Mouse (Mus musculus) embryonic facial prominence, embryonic 10.5 days (tissue): Measurements from ENCODE around the gene Cacna1s. TPM values are rescaled to one million over a fixed set of nuclear protein-coding genes. Genes with fewer than 3 reads are reported as not detected.

ENCODE experiments used
- DNase-seq: peaks from one replicate; pipeline ENCODE4 v3.0.0-alpha.2; 2017; ENCODE audit warnings: low spot score
- H3K27ac ChIP-seq: fragments of 300-500 bp; sonication (generic); replicated peaks from 2 replicates; pipeline ENCODE4 v1.5.1; 2016; ENCODE audit warnings: mild to moderate bottlenecking
- H3K27me3 ChIP-seq: fragments of 300-500 bp; sonication (generic); replicated peaks from 2 replicates; pipeline ENCODE4 v1.6.1; 2016; ENCODE audit warnings: low read depth, mild to moderate bottlenecking; ENCODE audit not compliant: poor library complexity, severe bottlenecking
- H3K36me3 ChIP-seq: fragments of 300-500 bp; sonication (generic); replicated peaks from 2 replicates; pipeline ENCODE4 v1.6.1; 2016; ENCODE audit warnings: mild to moderate bottlenecking, moderate library complexity
- H3K4me1 ChIP-seq: fragments of 300-500 bp; sonication (generic); 2 replicates; pipeline ENCODE4 v1.6.1; 2016
- H3K4me3 ChIP-seq: fragments of 300-500 bp; sonication (generic); 2 replicates; pipeline ENCODE4 v1.5.1; 2016; ENCODE audit warnings: mild to moderate bottlenecking, moderate library complexity
- H3K9me3 ChIP-seq: fragments of 300-500 bp; sonication (generic); 2 replicates; pipeline ENCODE4 v1.6.1; 2016; ENCODE audit warnings: mild to moderate bottlenecking
- WGBS: fragments of 180-500 bp; shearing (Covaris S2); methylation state at CpG from one replicate; pipeline ENCODE4 v1.1.7; 2016; 5-methylcytosine and 5-hydroxymethylcytosine counted together
- polyA plus RNA-seq: library from polyadenylated mRNA; unstranded; fragments of >200 nt; fragmentation: Nextera tagmentation; extraction: Ambion mirVana; gene quantifications from 2 replicates; pipeline ENCODE4 v1.2.1, GENCODE M21; 2016

The Cacna1s gene
- polyA plus RNA-seq, 1 experiment from 2014 or later, result 0.06 TPM

DNA sequence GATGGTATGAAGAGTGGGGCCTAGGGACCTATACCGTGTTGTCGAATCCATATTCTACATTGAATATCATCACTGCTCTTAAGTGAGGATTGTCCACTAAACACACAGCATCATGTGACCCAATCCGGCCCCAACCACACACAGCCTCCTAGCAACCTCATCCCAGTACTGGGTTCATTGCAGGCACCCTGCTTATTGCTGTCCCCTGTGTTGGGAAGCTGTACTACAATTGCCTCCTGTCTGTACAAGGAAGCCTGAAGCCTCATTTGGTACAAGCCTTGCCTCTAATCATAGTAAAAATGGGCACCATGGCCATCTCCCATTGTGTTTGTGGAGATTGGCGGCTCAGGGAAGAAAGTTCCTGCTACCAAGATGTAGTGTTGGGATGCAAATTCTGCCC lies 103.8 kb downstream of the Cacna1s start:
- 94% methylated on average over 4 of the region's 4 CpGs for WGBS
- no peaks in the 10 kb centered on the region for H3K9me3 ChIP-seq
- no peaks in the 10 kb centered on the region for H3K4me1 ChIP-seq
- H3K36me3 ChIP-seq, result peaks cover 97% of the 10 kb centered on the region
- H3K27me3 ChIP-seq, result no peaks in the 10 kb centered on the region
- no peak for DNase-seq
- H3K27ac ChIP-seq, result no peak overlapping the region
- no peak overlapping the region for H3K4me3 ChIP-seq

DNA sequence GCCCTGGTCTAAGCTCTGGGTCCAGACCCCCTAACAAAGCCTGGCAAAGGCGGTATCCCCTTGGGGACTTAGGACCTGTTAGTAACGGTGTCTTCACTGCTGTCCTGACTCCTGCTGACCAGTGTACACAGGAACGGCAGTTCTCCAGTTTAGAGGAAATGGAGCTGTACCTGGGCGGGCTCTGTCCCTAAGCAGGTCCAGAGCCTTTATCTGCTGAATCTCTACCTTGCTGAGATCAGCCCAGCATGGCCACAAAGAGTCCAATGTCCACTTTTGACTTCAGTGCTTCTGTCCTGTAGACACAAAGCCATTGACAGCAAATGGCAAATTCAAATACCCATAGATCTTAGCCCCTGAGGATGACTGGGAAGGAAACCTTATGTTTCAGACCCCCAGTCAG lies 104.4 kb downstream of the Cacna1s start:
- Histone ChIP-seq H3K27ac (no peak overlapping the region), H3K36me3 (peaks cover 97% of the 10 kb centered on the region), H3K4me1 (no peaks in the 10 kb centered on the region), H3K4me3 (no peak overlapping the region), H3K9me3 (no peaks in the 10 kb centered on the region), H3K27me3 (no peaks in the 10 kb centered on the region)
- no peak for DNase-seq
- WGBS, result 93% methylated on average over 4 of the region's 4 CpGs

DNA sequence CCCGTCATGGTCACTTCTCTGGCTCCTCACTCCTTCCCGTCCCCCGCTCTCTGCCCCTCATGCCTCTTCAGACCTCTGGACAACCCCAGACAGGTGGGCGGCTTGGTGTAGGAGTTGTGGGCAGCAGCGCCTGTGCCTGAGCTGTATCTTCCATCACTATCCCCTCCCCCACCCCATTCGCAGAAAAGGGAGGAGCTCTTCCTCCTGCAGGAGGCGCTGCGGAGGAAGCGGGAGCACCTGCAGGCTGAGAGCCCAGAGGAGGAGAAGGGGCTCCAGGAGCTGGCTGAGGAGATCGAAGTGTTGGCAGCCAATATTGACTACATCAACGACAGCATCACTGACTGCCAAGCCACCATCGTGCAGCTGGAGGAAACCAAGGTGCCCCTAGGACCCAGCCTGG lies 107.3 kb downstream of the Cacna1s start:
- DNase-seq, result no peak
- no peaks in the 10 kb centered on the region for H3K27me3 ChIP-seq
- 51% methylated on average over 12 of the region's 12 CpGs for WGBS
- peaks cover 97% of the 10 kb centered on the region for H3K36me3 ChIP-seq
- H3K27ac ChIP-seq, result no peak overlapping the region
- no peaks in the 10 kb centered on the region for H3K9me3 ChIP-seq
- no peaks in the 10 kb centered on the region; the same call in 1 of the 2 replicates for H3K4me1 ChIP-seq
- H3K4me3 ChIP-seq, result no peak overlapping the region

DNA sequence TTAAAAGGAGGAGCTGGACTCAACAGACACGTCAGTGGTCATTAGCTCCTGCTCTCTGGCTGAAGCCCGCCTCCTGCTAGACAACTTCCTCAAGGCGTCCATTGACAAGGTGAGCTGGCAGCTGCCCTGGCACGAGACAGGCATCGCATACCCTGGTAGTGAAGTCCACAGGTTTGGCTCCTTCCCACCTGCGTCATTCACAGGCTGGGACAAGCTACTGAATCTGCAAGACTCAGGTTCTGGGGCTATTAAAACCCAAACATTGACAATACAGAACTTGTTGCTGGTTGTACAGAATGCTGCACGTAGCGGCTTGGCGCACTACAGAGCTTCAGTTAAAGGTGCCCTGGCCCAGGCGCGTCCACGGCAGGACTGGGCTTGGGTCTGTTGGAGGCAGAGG lies 107.7 kb downstream of the Cacna1s start:
- H3K9me3 ChIP-seq, result no peaks in the 10 kb centered on the region
- WGBS, result 91% methylated on average over 12 of the region's 12 CpGs
- peaks cover 4% of the 10 kb centered on the region; the same call in 1 of the 2 replicates for H3K4me1 ChIP-seq
- no peak overlapping the region for H3K4me3 ChIP-seq
- no peak for DNase-seq
- H3K36me3 ChIP-seq, result peaks cover 98% of the 10 kb centered on the region
- no peak overlapping the region for H3K27ac ChIP-seq
- no peaks in the 10 kb centered on the region for H3K27me3 ChIP-seq

DNA sequence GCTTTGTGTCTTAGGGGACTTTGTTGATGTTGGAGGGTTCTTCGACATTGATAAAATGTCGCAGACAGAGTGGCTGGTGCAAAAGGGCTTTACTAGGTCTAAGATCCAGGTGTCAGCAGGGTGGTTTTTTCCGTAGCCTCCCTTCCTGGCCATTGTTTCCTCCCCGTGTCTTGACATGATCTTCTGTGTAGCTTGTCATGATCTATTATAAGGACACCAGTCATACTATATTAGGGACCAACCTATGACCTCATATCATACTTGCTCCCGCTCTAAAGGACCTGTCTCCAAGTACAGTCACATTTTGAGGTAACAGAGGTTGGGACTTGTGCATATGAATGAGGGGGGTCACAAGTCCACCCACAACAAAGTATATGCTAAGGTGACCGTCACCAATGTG lies 108.4 kb downstream of the Cacna1s start:
- no peak for DNase-seq
- no peak overlapping the region for H3K4me3 ChIP-seq
- peaks cover 5% of the 10 kb centered on the region; the same call in 1 of the 2 replicates for H3K4me1 ChIP-seq
- no peaks in the 10 kb centered on the region for H3K27me3 ChIP-seq
- H3K9me3 ChIP-seq, result no peaks in the 10 kb centered on the region
- H3K27ac ChIP-seq, result no peak overlapping the region
- H3K36me3 ChIP-seq, result peaks cover 98% of the 10 kb centered on the region
- WGBS, result 92% methylated on average over 6 of the region's 6 CpGs

DNA sequence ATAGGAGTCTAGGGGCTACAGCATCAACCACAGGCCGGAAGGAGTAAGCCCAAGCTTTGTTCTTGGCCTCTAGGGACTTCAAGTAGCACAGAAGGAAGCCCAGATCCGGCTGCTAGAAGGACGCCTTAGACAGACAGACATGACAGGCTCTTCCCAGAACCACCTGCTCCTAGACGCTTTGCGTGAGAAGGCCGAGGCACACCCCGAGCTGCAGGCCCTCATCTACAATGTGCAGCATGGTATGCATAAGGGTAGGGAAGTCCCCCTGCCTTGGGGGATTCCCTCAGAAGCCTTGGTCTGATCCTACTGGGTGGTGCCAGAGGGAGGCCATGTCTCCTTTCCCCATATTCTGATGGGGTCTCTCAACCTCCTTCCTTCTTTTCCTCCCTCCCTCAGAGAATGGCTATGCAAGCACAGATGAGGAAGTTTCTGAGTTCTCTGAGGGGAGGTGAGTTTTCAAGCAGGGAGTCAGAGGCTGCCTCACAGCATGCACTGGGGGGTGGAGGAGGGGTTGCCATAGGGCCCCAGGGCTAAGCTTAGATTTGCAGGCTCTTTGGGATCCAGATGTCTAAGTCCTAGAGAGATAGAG lies 108.9 kb downstream of the Cacna1s start:
- WGBS, result 87% methylated on average over 7 of the region's 7 CpGs
- H3K4me3 ChIP-seq, result no peak overlapping the region
- H3K27ac ChIP-seq, result no peak overlapping the region
- peaks cover 5% of the 10 kb centered on the region; the same call in 1 of the 2 replicates for H3K4me1 ChIP-seq
- no peaks in the 10 kb centered on the region for H3K9me3 ChIP-seq
- H3K27me3 ChIP-seq, result no peaks in the 10 kb centered on the region
- peaks cover 94% of the 10 kb centered on the region for H3K36me3 ChIP-seq
- no peak for DNase-seq

DNA sequence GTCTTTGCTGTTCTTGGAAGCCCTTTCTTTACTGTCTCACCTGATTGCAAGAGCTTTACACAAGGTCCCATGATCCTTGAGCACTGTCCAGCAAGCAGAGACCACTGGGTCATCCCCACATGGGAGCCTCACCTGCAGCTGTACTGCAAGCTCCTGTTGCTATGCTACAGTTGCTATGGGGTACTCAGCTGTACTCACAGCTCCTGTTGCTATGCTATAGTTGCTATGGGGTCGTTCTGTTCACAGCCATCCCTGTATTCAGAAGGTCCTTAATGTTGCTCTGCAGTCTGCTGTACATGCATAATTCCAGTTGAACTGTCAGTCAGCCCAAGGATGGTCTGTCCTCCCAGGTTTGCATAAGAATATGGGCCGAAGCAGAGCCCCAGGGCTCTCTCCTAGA lies 112.9 kb downstream of the Cacna1s start:
- no peak for DNase-seq
- Histone ChIP-seq H3K27me3 (no peaks in the 10 kb centered on the region), H3K9me3 (no peaks in the 10 kb centered on the region), H3K36me3 (peaks cover 80% of the 10 kb centered on the region), H3K27ac (no peak overlapping the region), H3K4me3 (no peak overlapping the region), H3K4me1 (peaks cover 20% of the 10 kb centered on the region; the same call in 1 of the 2 replicates)
- WGBS, result 73% methylated on average over 2 of the region's 2 CpGs

DNA sequence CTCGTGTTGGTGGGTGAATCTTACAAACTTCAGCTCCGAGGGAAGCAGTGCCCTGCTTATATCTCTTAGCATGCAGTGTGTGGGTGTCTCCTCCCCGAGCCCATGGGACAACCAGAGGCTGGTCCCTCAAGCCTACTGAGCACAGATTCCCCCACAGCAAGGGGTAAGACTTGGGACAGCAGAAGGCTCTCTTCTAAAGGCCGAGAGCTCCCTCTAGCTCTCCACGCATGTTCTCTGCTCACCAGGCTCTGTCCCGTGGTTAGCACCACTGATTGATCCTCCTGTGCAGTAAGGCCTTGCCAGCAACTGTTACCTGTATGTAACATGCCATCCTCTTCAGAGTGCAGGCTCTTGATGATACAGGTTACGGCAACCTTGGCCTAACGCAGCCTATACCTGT lies 115.1 kb downstream of the Cacna1s start:
- no peak overlapping the region for H3K27ac ChIP-seq
- DNase-seq, result no peak
- H3K9me3 ChIP-seq, result no peaks in the 10 kb centered on the region
- H3K36me3 ChIP-seq, result peaks cover 76% of the 10 kb centered on the region
- no peak overlapping the region for H3K4me3 ChIP-seq
- peaks cover 6% of the 10 kb centered on the region; the same call in 1 of the 2 replicates for H3K27me3 ChIP-seq
- 75% methylated on average over 8 of the region's 8 CpGs for WGBS
- peaks cover 25% of the 10 kb centered on the region for H3K4me1 ChIP-seq

Other genes starting within 250 kb of the Cacna1s start
- 7.5 TPM in 2 replicates for gene Lad1, start 234.2 kb upstream of the Cacna1s start, polyA plus RNA-seq
- gene Tnnt2, start 216.4 kb upstream of the Cacna1s start, polyA plus RNA-seq, result 1.1 and 4.4 TPM in 2 replicates
- 0.25 TPM in 1 of 2 replicates, not detected in the other for gene Pkp1, start 133.5 kb upstream of the Cacna1s start, polyA plus RNA-seq
- gene Igfn1, start 46.4 kb upstream of the Cacna1s start, polyA plus RNA-seq, result 0.04 TPM in 1 of 2 replicates, not detected in the other
- gene Tmem9, start 44.6 kb upstream of the Cacna1s start, polyA plus RNA-seq, result 139 and 142 TPM in 2 replicates
- gene Ascl5, start 1.9 kb upstream of the Cacna1s start, polyA plus RNA-seq, result 0.47 TPM in 1 of 2 replicates, not detected in the other
- 6.5 and 7.3 TPM in 2 replicates for gene Kif21b, start 78.6 kb downstream of the Cacna1s start, polyA plus RNA-seq
- gene Mroh3, start 160.1 kb downstream of the Cacna1s start, polyA plus RNA-seq, result 0.42 and 0.58 TPM in 2 replicates
- 24.1 and 26.4 TPM in 2 replicates for gene Inava, start 181.5 kb downstream of the Cacna1s start, polyA plus RNA-seq
- gene Gpr25, start 208.1 kb downstream of the Cacna1s start, polyA plus RNA-seq, result not detected in 2 replicates